Mouse (Mus musculus): ENCODE measurements around the gene Heyl. TPM values are rescaled to one million over a fixed set of nuclear protein-coding genes. Genes with fewer than 3 reads are reported as not detected.

Gene Heyl
- total RNA-seq (2021), result 1 to 10 TPM; 2.3 to 2.9 TPM

- no peak for DNase-seq
Observed at GRCm38 (mm10) chr4:123233492-123234084, at the start of gene Heyl. TSS of gene Heyl (plus strand) at chr4:123233556.

DNA sequence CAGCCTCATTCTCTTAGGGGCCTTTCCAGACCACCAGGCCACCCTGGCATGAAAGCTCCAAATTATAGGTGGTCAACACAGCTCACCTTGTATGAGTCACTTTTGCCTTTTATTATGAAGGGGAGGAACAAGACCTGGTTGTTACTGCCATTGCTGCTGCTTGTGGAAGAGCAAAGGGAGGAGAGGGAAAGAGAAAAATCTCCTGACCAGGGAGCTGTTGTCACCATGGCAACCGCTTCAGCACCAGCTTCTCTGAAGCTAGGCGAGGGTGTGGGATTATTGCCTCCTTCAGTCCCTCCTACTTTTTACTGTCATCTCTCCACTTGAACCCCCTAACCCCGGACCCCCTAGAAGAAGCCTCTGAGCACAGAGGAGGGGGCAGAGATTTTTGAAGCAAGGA, 48.5 kb upstream of the Heyl start:
- no peak for DNase-seq

DNA sequence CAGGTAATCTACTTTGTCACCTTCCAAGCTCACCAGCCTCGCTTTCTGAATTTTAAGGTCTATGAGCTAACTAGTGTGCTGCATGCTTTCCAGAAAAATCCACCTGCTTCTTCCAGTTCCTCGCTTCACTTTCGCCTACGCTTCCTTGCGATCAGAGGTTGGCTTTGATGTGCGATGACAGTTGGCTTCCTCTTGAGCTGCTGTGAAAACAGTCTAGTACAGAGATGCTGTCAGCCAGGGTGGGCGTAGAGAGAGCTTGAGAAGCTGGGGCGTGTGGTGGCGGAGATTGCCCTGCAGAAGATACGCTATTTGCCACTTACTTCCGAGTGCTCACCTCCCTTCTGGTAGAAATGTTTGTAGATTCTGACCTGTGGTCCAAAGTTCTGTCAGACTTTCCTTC, 41.0 kb upstream of the Heyl start:
- peak in 1 of 2 experiments; percentile 34 for DNase-seq

DNA sequence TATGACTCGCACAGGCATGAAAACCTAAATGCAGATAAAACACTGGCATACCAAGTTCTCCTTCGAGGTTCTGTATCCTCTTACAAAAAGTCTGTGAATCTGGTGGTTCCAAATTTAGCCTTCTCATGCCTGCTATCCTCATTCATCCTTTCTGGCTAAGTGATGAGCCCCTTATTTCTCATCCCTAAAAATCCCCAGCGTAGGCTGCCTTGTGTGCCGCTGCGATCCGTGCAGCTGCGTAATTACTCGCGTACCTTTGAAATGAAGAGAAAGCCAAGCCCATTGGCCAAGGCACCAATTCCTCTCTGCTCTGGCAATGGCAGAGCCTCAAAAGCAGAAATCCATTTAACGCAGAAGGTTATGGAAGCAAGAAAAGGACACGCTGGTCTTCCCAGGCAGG, 39.6 kb upstream of the Heyl start:
- no peak for DNase-seq

- no peak for DNase-seq
Observed at GRCm38 (mm10) chr4:123196695-123197094, 36.7 kb upstream of the Heyl start.

DNA sequence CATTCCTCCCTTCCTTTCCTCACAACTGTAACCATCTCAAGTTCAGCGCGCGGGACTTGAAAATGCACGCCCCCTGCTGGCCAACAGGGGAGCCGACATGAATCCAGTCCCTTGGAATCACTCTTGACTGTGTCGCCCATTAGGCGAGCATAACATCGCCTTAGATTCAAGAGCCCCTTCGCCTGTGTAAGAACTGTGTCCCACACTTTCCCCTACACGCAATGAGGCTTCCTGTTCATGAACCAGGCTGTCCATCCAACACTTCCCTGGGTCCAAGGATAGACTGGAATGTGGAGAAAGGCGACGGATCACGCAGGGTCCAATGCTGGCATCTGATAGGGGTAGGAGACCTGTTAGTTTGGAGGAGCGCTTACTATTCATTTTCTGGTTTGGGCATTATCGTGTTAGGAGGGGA, 32.6 kb upstream of the Heyl start:
- peak; percentile 69 to 70 for DNase-seq

- DNase-seq, result peak in 1 of 2 experiments; percentile 46
Observed at GRCm38 (mm10) chr4:123201186-123202093, 31.9 kb upstream of the Heyl start, which contains the start of gene Nt5c1a. TSS of gene Nt5c1a (plus strand) at chr4:123201504.

GRCm38 (mm10) chr4:123202094-123202420, 31.3 kb upstream of the Heyl start:
- no peak for DNase-seq

DNA sequence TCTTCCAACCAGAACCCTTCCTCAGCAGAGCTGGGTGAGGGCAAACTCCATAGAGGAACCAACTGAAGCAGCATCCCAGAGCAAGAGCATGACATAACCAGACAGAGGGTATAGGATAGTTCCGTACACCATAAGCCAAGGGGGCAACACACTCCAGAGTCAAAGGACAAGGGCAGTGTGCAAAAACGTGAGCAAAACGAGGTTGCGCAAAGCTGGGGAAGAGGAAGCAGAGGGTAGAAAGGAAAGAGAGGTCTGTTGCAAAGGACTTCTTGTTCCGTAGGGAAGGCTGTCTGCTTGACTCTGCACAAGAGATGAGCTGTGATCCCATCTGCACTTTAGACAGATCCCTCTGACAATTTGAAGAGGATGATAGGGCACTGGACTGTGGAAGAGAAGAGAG, 26.0 kb upstream of the Heyl start:
- no peak for DNase-seq

DNA sequence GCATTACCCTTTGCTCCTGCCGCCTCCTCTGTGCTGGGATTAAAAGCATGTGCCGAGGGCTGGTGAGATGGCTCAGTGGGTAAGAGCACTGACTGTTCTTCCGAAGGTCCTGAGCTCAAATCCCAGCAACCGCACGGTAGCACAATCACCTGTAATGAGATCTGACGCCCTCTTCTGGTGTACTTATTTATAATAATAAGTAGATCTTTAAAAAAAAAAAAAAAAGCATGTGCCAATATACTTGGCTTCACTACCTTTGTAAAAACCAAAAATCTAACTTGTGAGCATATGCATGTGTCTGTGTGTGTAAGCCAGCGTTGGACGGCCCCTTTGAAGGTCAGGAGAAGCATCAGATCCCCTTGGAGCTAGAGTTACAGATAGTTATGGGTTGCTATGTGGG, 22.4 kb upstream of the Heyl start:
- no peak for DNase-seq

DNA sequence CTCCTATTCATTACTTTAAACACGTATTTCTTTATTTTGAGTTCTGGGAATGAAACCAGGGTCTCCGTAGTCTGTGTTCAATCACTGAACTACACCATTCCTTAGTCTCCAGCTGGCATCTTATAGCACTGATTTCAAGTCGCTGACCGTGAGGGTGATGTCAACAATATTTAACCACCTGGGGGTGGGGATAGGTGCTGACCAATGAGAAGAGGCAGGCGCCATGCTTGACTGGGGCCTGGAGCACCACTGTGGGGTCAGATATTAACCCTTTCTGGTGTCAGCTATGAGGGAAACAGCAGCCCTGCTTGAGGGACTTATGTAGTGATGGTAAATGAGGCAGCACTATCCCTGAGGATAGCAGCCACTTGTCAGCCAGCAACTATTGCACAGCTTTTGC, 21.9 kb upstream of the Heyl start:
- no peak for DNase-seq

DNA sequence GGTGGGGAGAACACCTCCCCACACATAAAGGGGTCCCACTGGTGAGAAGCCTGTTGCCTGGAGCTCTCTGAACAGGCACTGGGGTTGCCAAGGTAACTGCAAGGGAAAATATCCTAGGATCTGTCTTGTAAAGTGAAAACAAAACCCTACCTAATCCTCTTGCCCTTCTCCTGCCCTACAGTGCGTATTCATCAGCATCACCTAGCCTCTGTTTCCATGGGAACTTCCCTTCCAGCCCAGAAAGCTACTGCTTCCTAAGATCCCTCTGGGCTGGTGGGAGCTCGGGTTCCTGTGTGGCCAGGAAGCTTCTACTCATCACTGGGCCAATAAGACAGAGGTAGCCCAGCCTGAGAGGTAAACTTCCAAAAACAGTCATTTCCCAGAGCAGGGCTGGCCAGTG, 21.0 kb upstream of the Heyl start:
- DNase-seq, result no peak

DNA sequence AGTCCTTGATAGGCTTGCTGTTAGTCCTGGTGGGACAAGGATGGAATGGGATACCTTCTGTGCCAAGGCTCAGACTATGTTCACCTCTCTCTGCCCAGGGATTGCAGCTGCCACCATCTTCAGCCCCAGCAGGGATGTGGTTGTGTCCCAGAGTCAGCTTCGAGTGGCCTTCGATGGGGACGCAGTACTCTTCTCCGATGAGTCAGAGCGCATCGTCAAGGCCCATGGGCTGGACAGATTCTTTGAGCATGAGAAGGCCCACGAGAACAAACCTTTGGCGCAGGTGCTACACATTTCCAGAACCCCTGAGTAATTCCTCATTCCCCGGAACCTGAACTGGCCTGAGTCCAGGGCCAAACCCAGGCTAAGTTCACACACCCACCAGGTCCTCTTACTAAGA, 19.4 kb upstream of the Heyl start:
- no peak for DNase-seq

DNA sequence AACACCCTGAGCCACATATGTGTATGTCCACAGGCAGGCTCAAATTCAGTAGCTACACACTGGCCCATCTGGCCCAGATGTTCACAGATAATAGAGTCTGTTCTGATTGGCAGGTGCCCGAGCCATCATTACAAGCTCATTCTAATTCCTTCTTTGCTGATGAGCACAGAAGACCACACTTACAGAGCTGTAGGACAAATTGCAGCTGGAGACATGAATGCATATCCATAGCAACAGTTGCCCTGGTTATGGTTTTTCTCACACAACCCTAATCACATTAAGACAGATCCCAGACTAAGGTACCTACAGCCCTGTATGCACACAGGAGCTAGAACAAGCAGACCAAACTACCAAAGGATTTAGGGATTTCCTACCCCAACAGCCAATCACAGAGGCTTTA, 18.0 kb upstream of the Heyl start:
- DNase-seq, result no peak

DNA sequence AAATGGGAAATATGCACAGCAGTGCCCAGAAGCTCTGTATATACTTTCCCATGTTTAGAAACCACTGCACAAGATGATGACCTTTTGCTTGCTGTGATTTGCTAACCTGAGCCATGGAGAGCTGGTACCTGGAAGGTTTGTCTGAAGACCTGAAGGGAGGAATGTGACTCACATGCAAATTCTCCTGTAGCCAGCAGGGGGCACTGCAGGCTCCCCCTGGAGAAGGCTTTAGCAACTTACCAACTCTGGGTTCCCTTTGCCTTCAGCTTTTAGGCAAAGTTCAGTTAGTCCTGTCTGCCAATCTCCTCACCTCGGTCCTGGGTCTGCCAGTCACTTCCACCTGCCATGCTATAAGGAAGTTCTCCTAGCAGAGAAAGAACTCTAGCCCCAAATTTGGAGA, 16.6 kb upstream of the Heyl start:
- no peak for DNase-seq

DNA sequence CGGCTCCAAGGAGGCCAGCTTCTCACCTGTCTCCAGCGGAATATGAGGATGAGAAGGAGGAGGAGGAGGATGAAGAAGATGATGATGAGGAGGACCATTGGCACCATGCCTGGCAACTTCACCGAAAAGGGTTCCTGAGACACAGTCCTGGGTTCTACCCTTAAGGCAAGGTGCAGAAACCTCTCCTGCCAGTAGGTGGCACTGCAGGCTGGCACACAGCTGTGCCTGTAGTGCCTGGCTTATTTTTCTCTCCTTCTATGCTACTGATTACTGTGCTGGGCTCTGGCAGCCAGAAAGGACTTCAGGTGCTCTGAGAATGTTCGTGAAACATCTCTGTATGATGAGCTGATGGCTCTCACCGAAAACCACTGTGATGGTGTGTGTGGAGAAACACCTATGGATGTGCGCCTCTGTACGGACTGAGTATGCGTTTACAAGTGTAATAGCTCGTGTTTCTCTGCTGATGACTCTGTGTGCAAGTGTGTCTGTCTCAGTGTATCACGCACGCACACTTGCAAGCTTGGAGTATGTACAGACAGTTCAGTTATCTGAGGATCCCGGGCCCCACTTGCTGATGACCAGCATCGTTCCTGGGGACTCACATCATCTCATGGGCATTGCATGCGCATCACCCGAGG, 13.5 kb upstream of the Heyl start:
- DNase-seq, result peak; percentile 67 to 77

- DNase-seq, result no peak
Observed at GRCm38 (mm10) chr4:123220637-123221036, 12.7 kb upstream of the Heyl start.

DNA sequence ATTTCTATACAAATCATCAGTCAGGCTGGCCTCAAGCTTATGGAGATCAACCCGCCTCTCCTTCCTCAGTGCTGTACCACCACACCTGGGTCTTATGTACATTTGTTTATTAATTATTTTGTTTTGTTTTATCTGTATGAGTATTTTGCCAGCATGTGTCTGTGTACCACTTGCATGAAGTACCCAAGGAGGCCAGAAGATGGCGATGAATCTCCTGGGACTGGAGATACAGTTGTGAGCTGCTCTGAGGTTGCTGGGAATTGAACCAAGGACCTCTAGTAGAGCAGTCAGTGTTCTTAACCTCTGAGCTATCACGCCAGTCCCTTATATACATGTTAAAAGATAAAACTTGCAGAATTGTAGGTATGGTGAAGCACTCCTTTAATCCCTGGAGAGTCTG, 10.0 kb upstream of the Heyl start:
- no peak for DNase-seq

DNA sequence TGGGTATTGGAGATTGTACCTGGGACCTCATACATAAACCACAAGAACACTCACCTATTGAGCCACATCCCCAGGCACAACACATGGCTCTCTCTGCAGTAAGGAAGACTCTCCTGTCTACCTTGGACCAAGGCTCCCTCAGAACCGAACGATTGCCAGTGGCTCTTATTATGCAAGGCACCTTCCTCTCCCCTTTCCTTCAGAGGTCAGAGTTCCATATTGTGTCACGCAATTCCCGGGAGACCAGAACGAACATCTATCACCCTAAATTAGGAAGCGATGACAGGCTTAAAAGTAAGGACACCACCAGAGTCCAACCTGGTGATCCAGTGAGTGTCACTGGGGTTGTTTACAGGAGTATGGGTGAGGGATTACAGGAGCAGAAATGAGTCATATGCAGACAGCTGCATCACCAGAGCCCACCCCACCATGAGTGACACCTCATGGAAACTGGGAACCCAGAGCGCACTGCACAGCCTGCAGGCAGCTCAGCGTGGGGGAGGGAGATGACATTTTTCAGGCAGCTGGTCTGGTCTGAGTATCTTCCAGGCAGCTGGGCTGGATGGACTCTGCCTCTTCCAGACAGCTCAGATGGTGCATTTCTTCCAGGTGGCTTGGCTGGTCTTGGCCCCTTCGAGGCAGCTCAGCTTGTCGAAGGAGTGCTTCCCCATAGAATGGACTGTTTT, 7.5 kb upstream of the Heyl start:
- no peak for DNase-seq

- DNase-seq, result peak in 1 of 2 experiments; percentile 42
Observed at GRCm38 (mm10) chr4:123227707-123228106, 5.6 kb upstream of the Heyl start.

DNA sequence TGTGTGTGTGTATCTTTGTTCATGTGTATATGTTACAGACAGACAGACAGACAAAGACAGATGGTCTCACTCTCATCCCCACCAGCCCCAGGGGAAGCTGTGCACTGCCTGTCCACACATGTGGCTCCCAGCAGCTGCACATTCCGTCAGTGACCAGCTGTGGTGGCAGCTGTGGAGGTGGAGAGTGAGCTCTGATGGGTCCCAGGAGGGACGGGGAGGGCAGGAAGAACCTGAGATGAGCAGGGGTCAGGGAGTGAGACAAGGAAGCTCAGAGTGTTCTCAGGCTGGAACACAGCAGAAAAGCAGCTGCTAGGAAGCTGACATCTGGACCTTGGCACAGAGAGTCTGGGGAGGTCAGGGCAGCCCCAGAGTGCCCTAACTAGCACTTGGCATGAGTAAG, 5.1 kb upstream of the Heyl start:
- no peak for DNase-seq

DNA sequence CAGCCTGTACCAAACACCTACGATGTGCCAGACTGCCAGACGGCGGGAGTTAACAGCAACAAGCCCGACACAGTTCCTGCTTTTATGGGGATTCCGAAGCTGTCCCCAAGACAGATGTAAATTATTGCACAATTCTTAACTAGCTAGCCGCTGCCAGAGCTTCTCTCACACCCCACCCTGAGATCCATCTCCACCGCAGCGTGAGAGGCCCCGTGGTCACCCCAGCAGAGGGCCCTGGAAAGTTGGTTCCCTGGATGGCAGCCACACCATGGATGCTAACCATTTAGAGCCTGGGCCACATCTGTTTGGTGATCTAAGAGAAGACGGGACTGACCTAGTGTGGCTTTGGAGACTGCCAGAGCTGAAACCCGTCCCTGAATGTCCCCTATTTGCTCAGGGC, 4.2 kb upstream of the Heyl start:
- no peak for DNase-seq

GRCm38 (mm10) chr4:123232841-123233240, 515 bp upstream of the Heyl start:
- no peak for DNase-seq

All from layer of hippocampus, postnatal 36 days (tissue).